Mouse (Mus musculus) right cerebral cortex, postnatal 10 days (tissue): ENCODE results near the gene Gm10337.

ENCODE experiments used
- DNase-seq, 2 experiments: peaks; one replicate each; pipeline ENCODE4 v3.0.0; 2021; ENCODE audit warnings: low spot score in 2 of 2

Gm10337 gene

DNA sequence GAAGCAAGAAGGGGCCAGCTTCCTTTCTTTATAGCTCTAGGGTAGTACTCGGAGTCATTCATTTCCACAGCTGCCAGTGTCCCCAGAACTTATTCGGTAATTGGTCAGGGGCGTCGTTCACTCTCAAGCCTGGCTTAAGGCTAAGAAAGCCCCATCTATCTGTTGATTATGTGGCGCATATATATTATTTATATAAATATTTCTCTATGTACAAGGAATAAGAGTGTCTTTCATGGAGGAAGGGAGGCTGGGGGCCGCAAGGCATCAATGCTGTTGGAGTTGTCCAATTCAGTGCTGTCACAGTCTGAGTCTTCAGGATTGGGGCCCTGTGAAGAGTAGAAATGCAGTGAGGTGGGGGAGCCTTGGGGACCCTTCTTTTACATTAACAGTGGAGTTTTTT is 3.7 kb upstream of the Gm10337 start:
- no peak for DNase-seq

DNA sequence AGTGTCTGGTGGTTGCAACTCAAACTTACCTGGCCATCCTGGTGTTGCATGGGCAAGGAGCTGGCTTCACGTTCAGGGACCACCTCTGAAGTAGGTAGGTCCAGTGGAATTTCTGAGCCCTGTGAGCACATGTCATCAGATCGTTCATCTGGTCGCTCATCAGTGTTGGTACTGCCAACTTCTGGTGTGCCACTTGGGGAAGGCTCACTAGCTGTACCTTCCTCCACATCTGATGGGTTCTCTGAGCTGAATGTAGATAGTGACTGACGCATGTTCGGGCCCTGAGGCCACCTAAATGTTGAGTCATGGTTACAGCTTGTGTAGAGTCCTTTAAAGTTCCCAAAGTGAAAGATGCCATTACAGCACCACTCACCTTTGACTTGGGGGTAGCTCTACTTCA is 3.0 kb upstream of the Gm10337 start:
- peak in 1 of 2 experiments; percentile 26 for DNase-seq

DNA sequence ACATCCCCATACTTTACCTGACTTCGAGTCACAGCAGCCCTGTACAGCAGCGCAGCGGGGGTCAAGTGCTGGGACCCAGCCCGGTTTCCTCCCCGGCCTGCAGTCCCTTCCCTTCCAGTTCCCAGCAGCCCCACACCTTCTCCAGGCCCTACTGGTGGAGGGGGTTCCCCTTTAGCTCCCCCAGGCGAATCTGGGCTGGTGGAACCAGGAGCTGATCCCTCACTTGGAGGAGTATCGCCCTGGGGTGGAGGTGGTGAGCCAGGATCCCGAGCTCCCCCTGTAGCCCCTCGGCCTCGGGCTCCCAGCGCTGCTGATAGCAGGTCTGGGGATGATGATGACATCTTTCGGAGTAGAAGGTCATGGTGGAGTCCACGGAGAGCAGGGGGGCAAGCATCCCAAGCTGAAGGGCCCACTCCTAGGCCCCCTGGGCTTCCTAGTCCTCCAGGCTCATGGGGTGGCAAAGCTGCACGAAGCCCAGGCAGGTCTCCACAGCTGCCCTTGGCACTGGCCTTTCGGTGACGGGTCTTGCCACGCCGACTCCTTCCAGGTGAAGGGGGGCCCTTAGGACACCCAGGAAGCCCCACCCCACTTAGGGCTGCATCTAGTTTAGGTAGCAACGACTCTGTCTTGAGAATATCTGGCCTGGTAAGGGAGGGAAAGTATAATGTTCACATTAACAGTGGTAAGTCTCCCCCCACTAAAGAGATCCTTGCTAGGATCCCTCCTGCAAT is 2.3 kb upstream of the Gm10337 start:
- DNase-seq = peak; percentile 18 to 26

DNA sequence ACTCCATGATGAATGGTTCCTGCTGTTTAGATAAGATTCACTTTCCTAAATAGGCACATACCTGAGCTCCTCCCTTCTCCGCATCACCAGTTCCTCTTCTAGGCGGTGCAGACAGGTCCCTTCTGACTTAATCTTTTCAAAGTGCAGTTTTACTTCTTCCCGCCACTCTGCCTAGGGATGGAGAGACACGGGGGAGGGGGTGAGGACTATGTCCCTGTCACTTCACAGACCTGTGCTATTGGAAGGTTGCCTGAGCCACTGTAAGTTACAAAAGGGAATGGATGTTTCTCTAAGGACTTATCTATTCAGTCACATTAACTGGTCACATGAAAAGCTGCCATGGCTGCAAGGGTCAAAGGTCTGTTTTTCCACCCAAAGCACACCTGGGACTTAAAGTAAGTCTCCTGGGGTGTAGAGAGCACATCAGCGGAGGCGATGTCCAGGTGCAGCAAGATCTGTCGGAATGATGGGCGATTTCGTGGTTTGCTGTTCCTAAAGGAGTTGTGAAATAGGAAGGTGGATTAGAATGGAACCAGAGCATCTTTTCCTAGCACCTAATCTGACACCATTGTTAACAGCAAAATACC is 1.2 kb upstream of the Gm10337 start:
- peak; percentile 19 to 30 for DNase-seq

DNA sequence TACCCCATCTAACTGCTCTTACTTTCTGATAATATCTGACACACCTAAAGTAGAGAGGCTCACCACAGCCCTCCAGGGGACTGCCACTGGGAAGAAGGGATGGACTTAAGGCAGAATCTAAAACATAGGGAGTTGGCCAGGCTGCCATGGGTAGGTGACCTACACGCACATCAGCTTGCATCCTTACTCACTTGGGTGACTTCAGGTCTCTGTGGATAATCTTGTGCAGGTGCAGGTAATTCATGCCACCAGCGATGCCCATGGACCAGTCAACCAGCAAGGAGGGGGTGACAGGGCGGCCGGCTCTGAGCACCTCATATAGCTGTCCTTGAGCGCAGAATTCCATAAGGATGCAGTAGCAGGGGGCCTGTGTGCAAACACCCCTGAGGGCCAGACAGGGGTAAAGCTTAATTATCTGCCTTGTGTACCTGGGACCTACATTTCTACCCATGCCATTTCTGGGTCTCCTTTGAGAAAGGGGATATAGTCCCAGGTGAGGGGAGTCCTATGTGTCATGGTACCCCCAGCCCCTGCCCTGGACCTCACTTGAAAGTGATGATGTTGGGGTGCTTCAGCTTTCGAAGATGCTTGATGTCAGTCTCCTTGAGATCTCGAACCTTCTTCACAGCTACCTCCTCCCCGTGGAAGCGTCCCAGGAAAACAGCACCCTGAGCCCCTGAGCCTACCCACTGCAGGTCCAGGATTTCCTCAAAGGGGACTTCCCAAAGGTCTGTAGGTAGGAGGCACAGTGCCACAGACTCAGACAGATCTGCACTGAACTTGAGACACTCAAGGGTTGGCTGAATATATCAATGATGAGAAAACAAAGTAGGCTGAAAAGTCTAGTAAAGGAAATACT is 631 bp downstream of the Gm10337 start:
- peak; percentile 23 to 28 for DNase-seq

DNA sequence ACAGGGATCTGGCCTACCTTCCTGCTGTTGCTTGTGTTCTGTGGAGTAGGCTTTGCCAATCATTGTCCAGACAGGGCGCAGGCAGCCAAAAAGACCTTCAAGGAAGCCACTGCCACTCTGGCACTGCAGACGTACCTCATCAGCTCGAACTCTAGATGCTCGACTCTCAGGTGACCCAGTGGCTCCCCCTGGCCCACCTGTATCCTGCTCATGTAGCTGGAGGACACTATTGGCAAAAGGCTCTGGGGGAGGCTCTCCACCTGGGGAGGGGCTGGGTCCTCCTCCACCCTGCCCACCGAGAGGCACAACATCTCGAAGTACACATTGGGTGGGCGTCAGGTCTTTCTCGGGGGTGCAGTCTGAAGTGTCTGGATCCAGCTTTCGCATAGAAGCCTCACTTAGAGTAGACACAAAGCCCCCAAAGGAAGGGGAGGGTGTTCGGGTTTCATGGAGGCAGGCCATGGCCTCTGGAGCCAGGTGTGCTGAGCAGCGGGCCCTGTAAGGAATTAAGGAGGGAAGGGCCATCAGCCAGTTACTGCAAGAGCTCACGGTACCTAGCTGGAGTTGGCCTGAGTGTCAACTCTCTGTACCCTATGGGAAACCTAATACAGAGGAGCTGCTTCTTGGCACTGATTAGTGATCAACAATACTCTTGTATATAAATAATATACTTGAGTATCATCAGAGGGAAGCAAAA is 1.7 kb downstream of the Gm10337 start:
- peak; percentile 22 to 34 for DNase-seq

DNA sequence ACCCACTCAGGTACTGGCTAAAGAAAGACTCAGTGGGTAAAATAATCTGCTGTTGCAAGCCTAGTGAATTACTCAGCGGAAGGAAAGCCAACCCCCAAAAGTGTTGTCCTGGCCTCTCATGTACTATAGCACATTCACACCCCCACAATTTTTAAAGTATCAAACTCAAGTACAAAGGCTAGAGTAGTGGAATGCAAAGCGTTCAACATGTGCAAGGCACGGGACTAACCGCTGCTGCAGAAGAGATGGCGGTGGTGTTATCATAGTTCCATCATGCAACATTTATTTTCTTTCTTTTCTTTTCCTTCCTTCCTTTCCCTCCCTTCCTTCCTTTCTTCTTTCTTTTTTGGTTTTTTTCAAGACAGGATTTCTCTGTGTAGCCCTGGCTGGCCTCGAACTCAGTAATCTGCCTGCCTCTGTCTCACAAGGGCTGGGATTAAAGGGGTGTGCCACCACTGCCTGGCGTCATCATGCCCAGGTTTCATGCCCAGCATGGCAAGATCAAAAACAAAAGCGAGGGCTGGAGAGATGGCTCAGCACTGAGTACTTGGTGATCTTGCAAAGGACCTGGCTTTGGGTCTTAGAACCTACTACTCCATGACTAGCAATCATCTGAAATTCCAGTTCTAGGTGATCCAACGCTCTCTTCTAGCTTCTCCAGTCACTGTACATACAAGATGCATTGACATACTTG is 2.4 kb downstream of the Gm10337 start:
- DNase-seq = peak; percentile 12 to 18

DNA sequence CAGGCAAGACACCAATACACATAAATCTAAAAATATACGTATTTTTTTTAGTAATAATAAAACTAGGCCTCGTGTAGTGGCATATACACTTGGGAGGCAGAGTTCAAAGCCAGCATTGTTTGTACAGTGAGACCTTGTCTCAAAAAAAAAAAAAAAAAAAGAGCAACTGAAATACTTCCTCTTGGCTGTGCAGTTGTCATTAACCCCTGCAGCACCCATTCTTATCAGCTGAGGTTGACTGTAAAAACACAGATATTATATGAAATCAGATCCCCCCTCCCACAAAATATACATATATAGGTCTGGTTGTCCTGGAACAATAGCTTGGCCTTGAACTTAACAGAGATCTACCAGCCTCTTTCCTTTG is 2.9 kb downstream of the Gm10337 start:
- DNase-seq = peak; percentile 6 to 15

DNA sequence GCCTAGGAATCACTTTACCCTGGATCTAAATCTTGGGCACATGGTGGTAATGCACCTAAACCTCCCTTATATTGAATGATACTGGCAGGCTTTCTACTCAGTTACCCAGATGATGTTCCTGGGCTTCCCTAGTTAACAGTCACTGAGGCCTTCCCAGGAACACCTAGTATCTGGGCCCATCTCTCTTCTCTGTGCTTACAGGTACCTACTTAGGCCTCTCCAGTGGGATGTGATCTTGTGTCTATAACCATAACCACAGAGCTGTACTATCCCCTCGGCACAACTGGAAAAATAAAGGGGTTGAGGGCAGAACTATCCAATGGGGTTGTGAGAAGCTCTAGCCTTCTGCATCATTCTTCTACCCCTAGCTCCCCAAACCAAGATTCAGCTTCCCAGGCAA is 3.3 kb downstream of the Gm10337 start:
- peak; percentile 11 to 15 for DNase-seq

DNA sequence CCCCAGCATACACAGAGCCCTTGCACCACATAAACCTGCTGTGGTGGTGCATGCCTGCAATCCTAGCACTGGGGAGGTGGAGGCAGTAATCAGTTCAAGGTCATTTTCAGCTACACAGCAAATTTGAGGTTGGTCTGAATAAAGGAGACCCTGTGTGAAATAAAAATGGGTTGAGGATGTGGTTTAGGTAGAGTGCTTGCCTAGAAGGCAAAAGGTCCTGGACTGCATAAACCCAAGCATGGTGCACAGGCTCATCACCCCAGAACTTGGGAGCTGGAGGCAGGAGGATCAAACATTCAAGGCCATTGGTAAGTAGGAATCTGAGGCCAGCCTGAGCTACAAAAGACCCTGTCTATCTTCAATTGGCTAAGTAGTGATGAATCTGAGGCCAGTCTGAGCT is 4.0 kb downstream of the Gm10337 start:
- peak in 1 of 2 experiments; percentile 18 for DNase-seq

DNA sequence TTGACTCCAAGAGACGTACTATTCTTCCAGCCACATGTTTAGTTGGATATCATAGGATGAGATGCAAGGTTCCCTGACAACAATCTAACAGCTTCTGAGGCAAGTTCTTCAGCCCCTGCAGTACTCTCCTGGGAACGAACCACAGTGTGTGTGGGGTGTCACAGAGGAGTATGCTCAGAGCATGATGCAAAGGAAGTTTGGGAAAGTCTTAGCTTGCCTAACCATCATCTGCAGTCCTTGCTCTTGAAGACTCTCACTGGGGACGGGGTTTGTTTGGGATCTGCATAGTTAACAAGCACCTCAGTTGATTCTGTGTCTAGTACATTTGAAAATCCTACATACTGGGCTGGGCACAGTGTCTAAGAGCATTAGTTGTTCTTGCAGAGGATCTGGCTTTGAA is 4.8 kb downstream of the Gm10337 start:
- peak in 1 of 2 experiments; percentile 18 for DNase-seq

DNA sequence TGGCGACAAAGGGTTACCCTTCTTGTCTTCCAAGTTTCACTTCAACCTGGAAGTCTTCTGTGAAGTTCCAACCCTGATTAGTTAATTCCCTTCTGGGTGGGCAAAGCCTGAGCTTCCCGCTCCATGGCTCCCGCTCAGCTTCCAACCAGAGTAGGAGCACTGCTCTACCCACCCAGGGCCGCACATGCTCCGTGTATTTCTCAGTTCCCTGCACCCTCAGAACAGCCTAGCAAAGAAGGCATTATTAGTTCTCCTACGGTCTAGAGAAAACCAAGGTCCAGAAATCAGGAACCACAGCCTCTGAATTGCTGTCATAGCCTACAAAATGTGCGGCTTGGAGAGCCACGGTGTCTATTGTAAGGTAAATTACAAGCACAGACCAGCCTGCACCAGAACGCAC is 6.6 kb downstream of the Gm10337 start:
- DNase-seq = peak; percentile 66 to 80

DNA sequence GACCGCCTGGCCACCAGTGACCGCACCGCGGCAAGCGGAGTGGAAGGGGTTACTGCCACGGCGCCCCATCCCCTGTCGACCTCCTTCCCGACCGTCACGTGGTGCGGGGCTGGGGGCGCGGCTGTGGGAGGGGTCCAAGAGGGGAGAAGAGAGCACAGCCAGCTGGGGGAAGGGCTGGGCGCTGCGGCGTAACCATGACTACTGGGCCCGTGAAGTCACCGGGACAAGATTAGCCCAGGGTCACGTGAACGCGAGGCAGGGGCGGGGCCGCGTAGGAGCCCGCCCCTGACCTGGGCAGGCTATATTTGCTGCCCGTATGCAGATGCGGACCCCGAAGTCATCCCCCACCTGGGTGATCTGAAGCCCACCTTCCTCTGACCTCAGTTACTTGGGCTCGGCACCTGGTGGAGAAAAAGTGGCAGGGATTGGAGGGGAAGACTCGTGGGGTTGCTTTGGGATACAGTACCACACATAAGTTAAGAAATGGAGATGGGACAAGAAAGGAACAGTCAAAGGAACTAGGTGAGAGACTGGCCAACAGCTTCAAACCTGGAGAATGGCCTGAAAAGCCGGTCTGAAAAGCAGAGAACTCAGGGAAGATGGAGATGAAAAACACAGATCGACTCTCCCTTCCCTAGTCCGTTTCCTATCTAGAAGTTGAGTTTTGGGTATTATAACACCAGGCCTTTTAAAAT is 7.2 kb downstream of the Gm10337 start:
- DNase-seq = peak; percentile 95 to 97

DNA sequence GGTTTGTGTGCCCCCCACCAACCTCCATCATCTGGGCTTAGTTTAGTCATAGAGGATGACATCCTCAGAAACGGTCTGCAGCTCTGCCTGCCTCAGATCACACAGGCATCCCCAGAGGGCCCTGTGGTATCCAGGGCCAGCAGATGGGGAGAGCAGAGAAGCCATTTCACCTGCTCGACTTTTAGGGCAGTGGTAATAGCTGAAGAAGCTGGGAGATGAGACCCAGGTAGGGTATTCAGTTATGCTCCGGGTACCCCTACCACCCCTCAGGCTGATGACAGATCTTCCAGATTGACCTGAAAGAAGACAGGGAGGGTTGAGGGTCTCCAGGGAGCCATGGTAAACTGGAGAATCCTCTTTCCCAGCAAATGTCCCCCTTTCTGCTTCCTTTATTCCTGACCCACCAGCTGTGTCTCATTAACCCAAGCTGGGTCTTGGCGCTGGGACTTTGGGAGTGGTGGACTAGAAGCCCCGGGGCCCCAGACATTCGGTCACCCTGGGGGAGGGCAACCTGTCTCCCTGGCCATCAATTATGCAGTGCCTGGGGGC is 7.8 kb downstream of the Gm10337 start:
- peak in 1 of 2 experiments; percentile 29 for DNase-seq

DNA sequence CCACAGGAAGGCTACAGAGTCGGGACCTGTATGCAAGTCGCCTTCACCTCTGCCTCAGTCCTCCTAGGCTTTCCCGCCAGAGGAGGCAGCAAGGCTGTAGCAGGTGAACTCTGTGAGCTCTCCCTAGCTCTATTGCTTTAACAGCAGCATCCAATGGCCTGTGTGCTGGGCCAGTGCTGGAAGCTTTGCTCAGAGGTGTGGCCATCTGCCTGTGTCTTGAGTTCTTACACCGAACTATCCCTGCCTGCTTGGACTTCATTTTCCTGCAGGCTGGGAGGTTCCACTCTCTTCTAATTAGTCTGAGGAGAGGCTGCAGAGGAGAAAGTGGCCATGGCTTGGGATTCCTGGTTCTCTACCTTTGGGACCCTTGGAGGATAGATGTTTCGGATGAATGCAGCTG is 8.5 kb downstream of the Gm10337 start:
- DNase-seq = peak; percentile 32 to 41

DNA sequence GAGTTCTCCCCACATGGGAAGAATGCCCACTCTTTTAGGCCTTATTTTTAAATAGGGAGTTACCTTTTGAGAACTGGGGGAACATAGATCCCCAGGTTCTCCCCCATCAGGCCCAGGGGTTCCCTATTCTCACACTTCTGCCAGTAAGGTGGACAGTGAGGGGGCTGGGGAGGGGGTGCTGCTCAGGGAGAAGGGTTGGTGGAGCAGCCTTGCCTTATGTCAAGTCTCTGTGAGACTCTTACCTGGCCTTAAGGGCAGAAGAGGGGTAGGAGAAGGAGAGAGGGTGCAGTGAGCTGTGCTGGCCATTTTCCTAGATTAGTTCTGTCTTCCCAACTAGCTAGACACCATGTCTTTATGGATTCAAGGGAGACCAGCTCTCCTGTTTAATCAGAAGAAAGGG is 8.9 kb downstream of the Gm10337 start:
- DNase-seq = no peak

DNA sequence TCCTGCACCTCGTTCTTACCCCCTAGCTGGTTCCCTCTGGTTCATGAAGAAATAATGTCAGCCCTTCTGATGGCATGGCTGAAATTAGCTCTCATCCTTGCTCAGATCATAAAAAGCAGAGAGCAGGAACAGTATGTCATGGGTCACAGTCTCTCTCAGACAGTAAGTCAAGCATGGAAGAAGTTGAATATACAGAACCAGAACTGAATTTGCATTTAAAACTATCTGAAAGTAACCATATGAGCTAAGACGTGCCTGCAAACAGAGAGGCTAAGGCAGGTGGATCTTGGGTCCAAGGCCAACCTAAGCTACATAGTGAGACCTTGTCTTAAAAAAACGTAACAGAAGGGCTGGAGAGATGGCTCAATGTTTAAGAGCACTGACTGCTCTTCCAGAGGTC is 9.5 kb downstream of the Gm10337 start:
- peak; percentile 5 to 18 for DNase-seq

DNA sequence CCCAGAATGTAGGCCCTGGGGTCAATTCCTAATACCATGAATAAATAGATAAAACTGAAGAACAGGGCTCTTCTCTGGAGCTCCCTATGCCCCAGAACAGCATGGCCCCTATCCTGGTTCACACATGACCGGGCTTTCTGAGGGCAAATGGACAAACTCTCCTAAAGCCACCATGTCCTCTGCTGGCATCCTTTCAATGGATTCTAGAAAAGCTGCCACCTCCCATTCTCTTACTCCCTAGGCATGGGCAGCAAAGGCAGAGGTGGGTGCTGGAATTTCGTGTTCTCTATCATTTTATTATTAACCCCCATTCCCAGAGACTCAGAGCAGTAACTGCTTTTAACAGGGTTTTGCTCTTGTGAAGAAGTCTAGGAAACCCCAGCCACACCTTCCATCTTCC is 11.7 kb downstream of the Gm10337 start:
- peak; percentile 15 to 35 for DNase-seq

DNA sequence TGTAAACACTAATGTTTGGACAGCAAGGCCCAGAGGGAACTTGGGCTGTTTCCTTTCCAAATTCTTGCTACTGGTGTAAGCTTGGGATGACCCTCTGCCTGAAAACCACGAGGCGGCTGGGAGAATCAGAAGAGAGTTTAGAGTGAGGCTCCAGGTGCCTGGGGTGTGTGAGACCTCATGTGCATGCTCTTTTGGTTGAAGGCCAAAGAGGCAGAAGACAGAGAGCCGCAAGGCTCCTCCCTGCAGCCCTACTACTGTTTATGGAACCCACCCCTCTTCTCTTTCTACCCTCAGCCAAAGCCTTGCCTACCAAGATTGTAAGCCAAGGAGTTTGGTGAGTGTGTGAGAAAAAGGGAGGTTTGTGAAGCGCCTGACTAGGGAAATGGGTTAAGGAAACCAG is 12.3 kb downstream of the Gm10337 start:
- DNase-seq = peak in 1 of 2 experiments; percentile 45

DNA sequence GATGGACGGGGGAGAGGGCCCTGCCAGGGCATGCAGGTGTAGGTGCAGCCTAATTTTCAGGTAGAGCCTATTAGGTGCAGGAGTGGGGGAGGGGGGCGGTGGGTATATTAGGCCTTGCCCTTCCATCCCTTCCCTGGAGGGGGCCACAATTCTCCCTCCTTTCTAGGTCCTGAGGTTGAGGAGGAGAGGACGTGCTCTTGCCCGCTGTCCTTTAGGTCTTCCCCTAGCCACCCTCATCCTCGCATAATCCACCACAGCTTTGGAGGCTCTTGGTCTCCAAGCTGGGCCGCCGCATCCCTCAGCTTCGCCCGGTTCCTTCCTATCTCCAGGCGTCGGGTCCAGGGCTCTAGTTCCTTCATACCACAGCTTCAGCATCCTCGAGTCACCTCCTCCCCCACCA is 12.8 kb downstream of the Gm10337 start:
- DNase-seq = peak in 1 of 2 experiments; percentile 52
